Mouse (Mus musculus) mature B cell (primary cell): Measurements from ENCODE around the gene Tnip3.

Source experiments
- in situ Hi-C: fragments of 300-500 bp; cut with MboI; formaldehyde crosslinking; loops from 2 replicates; pipeline ENCODE4 v1.14.3; 2019

Gene Tnip3

GRCm38 (mm10) chr6:65646408-65646807 is 121.3 kb downstream of the Tnip3 start:
- in situ Hi-C loops = no loop called here

- in situ Hi-C loops = no loop called here
Measured at GRCm38 (mm10) chr6:65647731-65648130, 122.6 kb downstream of the Tnip3 start.

- in situ Hi-C loops = loop anchor here (25.0 kb wide), 1 partner anchor 1286 kb away; no protein-coding TSS in a partner anchor
Measured at GRCm38 (mm10) chr6:65651376-65651775, 126.3 kb downstream of the Tnip3 start.

GRCm38 (mm10) chr6:65661272-65661671 is 136.2 kb downstream of the Tnip3 start:
- in situ Hi-C loops = loop anchor here (25.0 kb wide), 1 partner anchor 1276 kb away; no protein-coding TSS in a partner anchor

GRCm38 (mm10) chr6:65662050-65662449 is 136.9 kb downstream of the Tnip3 start:
- in situ Hi-C loops = loop anchor here (25.0 kb wide), 1 partner anchor 1275 kb away; no protein-coding TSS in a partner anchor

- in situ Hi-C loops = loop anchor here (25.0 kb wide), 1 partner anchor 1273 kb away; no protein-coding TSS in a partner anchor
Measured at GRCm38 (mm10) chr6:65663990-65664389, 138.9 kb downstream of the Tnip3 start.

GRCm38 (mm10) chr6:65666295-65666694 is 141.2 kb downstream of the Tnip3 start:
- in situ Hi-C loops = loop anchor here (25.0 kb wide), 1 partner anchor 1271 kb away; no protein-coding TSS in a partner anchor

GRCm38 (mm10) chr6:65669971-65670370 is 144.9 kb downstream of the Tnip3 start:
- in situ Hi-C loops = loop anchor here (25.0 kb wide), 1 partner anchor 1267 kb away; no protein-coding TSS in a partner anchor

GRCm38 (mm10) chr6:65670981-65671411 is 145.9 kb downstream of the Tnip3 start:
- in situ Hi-C loops = loop anchor here (25.0 kb wide), 1 partner anchor 1266 kb away; no protein-coding TSS in a partner anchor

- in situ Hi-C loops = loop anchor here (25.0 kb wide), 1 partner anchor 1266 kb away; no protein-coding TSS in a partner anchor
Measured at GRCm38 (mm10) chr6:65671451-65671850, 146.3 kb downstream of the Tnip3 start, which contains the start of gene Ndnf. Gene Ndnf (plus strand): TSS chr6:65671590.

- in situ Hi-C loops = loop anchor here (25.0 kb wide), 1 partner anchor 1265 kb away; no protein-coding TSS in a partner anchor
Measured at GRCm38 (mm10) chr6:65672131-65673031, 147.3 kb downstream of the Tnip3 start.
